Mouse (Mus musculus) small intestine, adult 2 months (tissue): ENCODE measurements around the gene Lst1.

ENCODE experiments used
- CTCF ChIP-seq: fragments of 200-500 bp; IDR thresholded peaks from 2 replicates; pipeline ENCODE4 v1.5.1; 2012; ENCODE audit warnings: low read depth, mild to moderate bottlenecking, control low read depth, inconsistent platforms, low read length, moderate library complexity, mixed read lengths; ENCODE audit not compliant: insufficient replicate concordance, insufficient read length; ENCODE audit errors: extremely low read depth
- POLR2A ChIP-seq: fragments of 200-500 bp; IDR thresholded peaks from 2 replicates; pipeline ENCODE4 v1.6.1; 2012; ENCODE audit warnings: low read depth, mild to moderate bottlenecking, control low read depth, inconsistent platforms, low read length, moderate library complexity

DNA sequence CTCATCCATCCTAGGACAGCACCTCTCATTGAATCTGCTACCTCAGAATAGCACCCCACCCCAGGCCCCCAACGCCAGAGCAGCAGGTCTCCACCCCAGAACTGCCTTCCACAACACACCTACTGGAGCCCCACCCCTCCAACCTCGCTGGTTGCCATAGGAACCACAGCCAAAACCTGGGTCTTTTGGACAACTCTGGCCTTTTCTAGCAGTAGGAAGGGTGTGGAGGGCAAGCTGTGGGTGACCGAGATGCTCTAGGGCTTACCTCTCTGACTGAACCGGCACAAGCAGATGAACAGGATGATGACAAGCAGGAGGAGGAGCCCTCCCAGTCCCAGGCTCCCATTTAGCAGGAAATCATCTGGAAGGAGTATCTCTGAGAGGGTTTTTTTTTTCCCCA is 1.6 kb downstream of the Lst1 start:
- no peak for TF ChIP-seq CTCF
- no peak; the same call in 1 of the 2 replicates for TF ChIP-seq POLR2A
